Mouse (Mus musculus) kidney, adult 2 months (tissue): Measurements from ENCODE around the gene Myo3b. TPM values are rescaled to one million over a fixed set of nuclear protein-coding genes. Genes with fewer than 3 reads are reported as not detected.

Source experiments
- DNase-seq: peaks from one replicate; pipeline ENCODE4 v3.0.0; 2021
- H3K27ac ChIP-seq: fragments of 200-500 bp; 2 replicates; pipeline ENCODE4 v1.5.1; 2012; ENCODE audit warnings: low read depth, low read length, control low read depth, inconsistent platforms; ENCODE audit not compliant: insufficient read depth
- H3K27me3 ChIP-seq: fragments of 200-500 bp; replicated peaks from 2 replicates; pipeline ENCODE4 v1.6.1; 2012; ENCODE audit warnings: mild to moderate bottlenecking, moderate library complexity, low read length, inconsistent platforms; ENCODE audit not compliant: control insufficient read depth, insufficient read depth
- H3K36me3 ChIP-seq: fragments of 200-500 bp; 2 replicates; pipeline ENCODE4 v1.6.1; 2012; ENCODE audit warnings: mild to moderate bottlenecking, moderate library complexity, low read length, inconsistent platforms; ENCODE audit not compliant: control insufficient read depth, insufficient read depth
- H3K4me1 ChIP-seq: fragments of 200-500 bp; 2 replicates; pipeline ENCODE4 v1.6.1; 2011; ENCODE audit warnings: low read length; ENCODE audit not compliant: control insufficient read depth, insufficient read depth
- H3K4me3 ChIP-seq: fragments of 200-500 bp; 2 replicates; pipeline ENCODE4 v1.5.1; 2011; ENCODE audit warnings: mild to moderate bottlenecking, low read depth, low read length, control low read depth; ENCODE audit not compliant: insufficient read depth
- CTCF ChIP-seq: fragments of 200-500 bp; conservative IDR thresholded peaks from 2 replicates; pipeline ENCODE4 v1.5.1; 2011; ENCODE audit warnings: low read depth, mild to moderate bottlenecking, control low read depth, low read length, moderate library complexity, mixed read lengths; ENCODE audit not compliant: insufficient read depth, insufficient read length
- POLR2A ChIP-seq: fragments of 200-500 bp; IDR thresholded peaks from one replicate; pipeline ENCODE4 v1.6.1; 2011; ENCODE audit warnings: low read depth, low read length, control low read depth
- WGBS: fragments of 180-500 bp; shearing (Covaris S2); methylation state at CpG from one replicate; pipeline ENCODE4 v1.1.7; 2018; 5-methylcytosine and 5-hydroxymethylcytosine counted together
- polyA plus RNA-seq: library from polyadenylated mRNA; depleted of rRNA; stranded (reverse); fragments of >200 nt; gene quantifications from 2 replicates; pipeline ENCODE4 v1.2.3, GENCODE M21; 2012

Gene Myo3b
- polyA plus RNA-seq, 1 experiment = 1.7 TPM

DNA sequence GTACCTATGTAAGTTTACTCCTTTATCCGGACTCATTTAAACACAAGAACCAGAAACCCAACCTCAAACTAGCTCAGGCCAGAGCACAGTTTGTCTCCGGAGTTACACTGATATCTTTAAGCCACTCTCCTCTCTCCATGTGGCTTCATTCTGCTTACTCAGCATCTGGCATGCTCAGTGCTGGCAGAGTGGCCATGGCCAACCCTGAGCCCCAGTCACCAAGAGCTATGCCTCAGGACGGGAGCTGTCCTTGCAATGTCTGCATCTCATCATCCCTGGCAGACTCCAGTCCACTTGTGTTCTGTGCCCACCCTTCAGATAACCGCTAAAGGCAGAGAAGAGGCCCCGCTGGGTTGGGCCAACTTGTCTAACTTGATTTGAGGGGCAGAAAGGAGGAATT, 368.8 kb downstream of the Myo3b start:
- no peak for TF ChIP-seq CTCF
- no peak for TF ChIP-seq POLR2A
- H3K4me3 ChIP-seq = no peak overlapping the region
- no peaks in the 10 kb centered on the region for H3K27me3 ChIP-seq
- no peak overlapping the region for H3K27ac ChIP-seq
- no peaks in the 10 kb centered on the region for H3K4me1 ChIP-seq
- no peak for DNase-seq
- no peaks in the 10 kb centered on the region for H3K36me3 ChIP-seq
- WGBS = 80% methylated on average over 5 of the region's 5 CpGs

DNA sequence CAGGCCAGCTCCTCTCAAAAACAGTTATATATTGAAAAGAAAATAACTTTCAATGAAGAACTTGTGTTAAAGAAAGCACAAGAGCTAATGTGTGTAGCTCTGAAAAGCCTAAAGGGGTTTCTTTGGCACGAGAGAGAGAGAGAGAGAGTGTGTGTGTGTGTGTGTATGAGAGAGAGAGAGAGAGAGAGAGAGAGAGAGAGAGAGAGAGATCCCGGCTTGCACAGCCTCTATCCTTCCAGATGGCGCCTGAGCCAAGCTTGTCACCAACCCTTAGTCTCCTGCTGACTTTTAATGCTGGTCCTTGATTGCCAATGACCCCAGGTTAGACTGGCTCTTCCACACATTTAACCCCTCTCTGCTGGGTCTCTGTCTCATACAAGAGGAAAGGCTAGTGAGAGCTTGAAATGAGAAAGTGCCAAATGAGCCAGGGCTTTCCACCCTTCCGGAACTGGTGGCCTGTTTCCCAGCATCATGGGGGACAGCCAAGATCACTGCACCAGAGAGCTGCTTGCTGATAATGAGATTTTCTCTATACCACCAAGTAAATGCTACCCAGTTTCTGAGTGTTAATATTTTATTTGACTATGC, 371.5 kb downstream of the Myo3b start:
- no peaks in the 10 kb centered on the region for H3K36me3 ChIP-seq
- DNase-seq = no peak
- TF ChIP-seq POLR2A (no peak), CTCF (no peak)
- H3K27me3 ChIP-seq = no peaks in the 10 kb centered on the region
- no peak overlapping the region for H3K27ac ChIP-seq
- 75% methylated on average over 4 of the region's 4 CpGs for WGBS
- H3K4me3 ChIP-seq = no peak overlapping the region
- H3K4me1 ChIP-seq = no peaks in the 10 kb centered on the region

DNA sequence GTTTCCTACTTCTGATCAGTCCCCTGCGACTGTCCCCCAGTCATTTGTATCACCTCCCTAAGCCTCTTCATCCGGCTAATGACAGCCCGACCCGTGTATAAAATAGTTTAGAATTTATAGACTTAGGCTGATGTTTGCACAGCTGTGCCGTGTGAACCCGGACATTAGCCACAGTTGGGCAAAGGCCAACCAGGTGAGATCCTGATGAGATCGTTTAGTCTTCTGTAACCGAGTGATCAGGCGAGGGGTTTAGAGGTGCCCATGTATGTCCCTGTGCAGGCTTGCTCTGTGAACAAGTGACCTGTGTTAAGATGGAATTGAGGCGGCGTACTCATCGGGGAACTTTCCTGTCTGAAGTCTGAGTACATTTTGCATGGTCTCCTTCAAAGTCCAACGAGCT, 373.4 kb downstream of the Myo3b start:
- TF ChIP-seq CTCF (no peak), POLR2A (no peak)
- no peak overlapping the region for H3K27ac ChIP-seq
- H3K4me1 ChIP-seq = no peaks in the 10 kb centered on the region
- H3K4me3 ChIP-seq = no peak overlapping the region
- no peaks in the 10 kb centered on the region for H3K27me3 ChIP-seq
- DNase-seq = no peak
- H3K36me3 ChIP-seq = no peaks in the 10 kb centered on the region
- WGBS = 46% methylated on average over 13 of the region's 13 CpGs

DNA sequence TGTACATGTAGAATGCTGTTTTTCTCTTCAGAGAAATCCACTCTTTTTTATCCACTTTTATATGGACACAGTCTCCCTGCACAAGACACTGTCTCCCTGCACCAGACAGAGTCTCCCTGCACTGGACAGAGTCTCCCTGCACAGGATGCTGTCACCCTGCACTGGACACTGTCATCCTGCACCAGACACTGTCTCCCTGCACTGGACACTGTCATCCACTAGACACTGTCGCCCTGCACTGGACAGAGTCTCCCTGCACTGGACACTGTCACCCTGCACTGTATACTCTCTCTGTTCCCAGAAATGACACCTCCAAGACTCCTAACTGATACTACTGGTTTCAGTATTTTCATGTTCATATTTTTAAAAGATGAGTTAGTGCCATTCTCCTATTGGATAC, 375.5 kb downstream of the Myo3b start:
- no peak overlapping the region for H3K4me3 ChIP-seq
- no peaks in the 10 kb centered on the region for H3K36me3 ChIP-seq
- H3K4me1 ChIP-seq = no peaks in the 10 kb centered on the region
- no peak for TF ChIP-seq POLR2A
- TF ChIP-seq CTCF = no peak
- 83% methylated on average over 1 of the region's 1 CpGs for WGBS
- no peaks in the 10 kb centered on the region for H3K27me3 ChIP-seq
- no peak for DNase-seq
- no peak overlapping the region for H3K27ac ChIP-seq

DNA sequence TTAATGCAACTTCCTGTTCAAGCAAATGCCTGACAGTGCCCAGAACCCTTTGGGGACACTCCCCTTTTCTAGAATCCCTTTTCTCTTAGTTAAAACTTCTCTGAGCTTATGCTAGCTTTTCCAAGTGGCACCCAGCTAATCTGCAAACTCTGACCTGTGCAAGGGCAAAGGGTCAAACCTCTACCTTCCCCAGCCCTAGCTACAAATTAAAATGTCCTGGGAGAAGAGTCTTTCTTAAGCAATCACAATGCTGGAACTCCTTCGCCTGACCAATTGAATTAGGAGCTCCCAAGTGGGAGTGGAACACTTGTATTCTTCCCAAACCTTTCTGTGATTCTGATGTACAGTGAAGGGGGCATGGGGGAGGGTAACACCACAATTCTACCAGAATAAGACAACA, 376.6 kb downstream of the Myo3b start:
- Histone ChIP-seq H3K4me3 (no peak overlapping the region), H3K27ac (no peak overlapping the region), H3K27me3 (no peaks in the 10 kb centered on the region), H3K4me1 (no peaks in the 10 kb centered on the region), H3K36me3 (no peaks in the 10 kb centered on the region)
- WGBS = 91% methylated on average over 1 of the region's 1 CpGs
- no peak for TF ChIP-seq CTCF
- no peak for DNase-seq

DNA sequence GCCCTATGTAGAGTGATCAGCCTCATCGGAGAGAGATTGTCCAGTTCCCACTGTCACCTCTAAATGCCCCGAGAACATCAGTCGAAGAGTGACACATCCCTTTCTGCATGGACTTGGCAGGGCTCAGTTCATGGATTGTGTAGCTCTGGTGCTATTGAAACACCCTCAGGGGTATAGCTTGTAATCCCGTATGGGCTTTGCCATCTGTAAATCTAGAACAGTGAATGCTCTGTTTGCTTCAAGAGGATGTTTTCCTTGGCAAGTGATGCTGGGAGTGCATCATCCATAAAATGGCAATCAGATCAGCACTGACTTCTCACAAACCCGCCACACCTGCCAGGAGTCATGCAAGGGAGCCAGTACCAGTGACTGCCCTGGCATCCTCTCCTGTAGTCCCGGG, 380.4 kb downstream of the Myo3b start:
- 73% methylated on average over 6 of the region's 6 CpGs for WGBS

DNA sequence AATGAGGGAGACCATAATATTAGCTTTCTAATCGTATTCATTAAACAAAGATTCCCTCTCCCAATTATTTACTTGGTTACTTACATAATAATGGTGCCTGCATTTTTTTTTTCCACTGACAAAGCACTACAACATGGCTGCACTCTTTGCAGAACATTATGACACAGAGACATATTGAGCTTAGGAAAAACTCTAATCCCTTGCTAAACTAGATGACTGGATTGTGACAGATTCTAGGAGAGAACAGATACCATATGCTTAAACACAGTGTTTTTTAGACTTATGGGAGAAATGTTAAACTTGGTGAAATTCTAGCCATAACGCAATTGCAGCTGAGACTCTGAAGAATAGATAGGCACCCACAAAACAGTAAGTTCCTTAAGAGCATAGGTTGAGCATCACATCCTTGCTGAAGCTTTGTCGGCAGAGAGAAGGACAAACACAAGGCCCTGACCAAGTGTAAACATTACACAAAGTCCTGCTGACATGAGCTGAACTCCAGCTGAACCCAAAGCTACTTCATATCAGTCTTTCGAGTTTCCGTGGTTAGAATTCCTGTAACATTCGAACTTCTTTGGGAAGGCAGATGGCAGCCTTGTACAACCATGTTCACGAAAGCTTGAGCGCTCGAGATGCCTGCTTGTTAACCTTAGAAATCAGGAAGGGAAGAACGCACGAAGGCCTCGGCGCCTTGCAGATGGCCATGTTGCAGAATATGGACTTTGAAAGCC, 382.4 kb downstream of the Myo3b start:
- Histone ChIP-seq H3K4me1 (no peaks in the 10 kb centered on the region), H3K27ac (no peak overlapping the region), H3K36me3 (no peaks in the 10 kb centered on the region), H3K27me3 (no peaks in the 10 kb centered on the region), H3K4me3 (no peak overlapping the region)
- DNase-seq = no peak
- TF ChIP-seq POLR2A (no peak), CTCF (no peak)
- WGBS = 78% methylated on average over 13 of the region's 13 CpGs

More for the DNA sequence above, 380.4 kb downstream of the Myo3b start:
- TF ChIP-seq CTCF (no peak), POLR2A (no peak)
- no peaks in the 10 kb centered on the region for H3K4me1 ChIP-seq
- no peak overlapping the region for H3K27ac ChIP-seq
- H3K27me3 ChIP-seq = no peaks in the 10 kb centered on the region
- H3K36me3 ChIP-seq = no peaks in the 10 kb centered on the region
- no peak for DNase-seq
- no peak overlapping the region for H3K4me3 ChIP-seq
